Mouse (Mus musculus): ENCODE data around the gene Rnf38. TPM values are rescaled to one million over a fixed set of nuclear protein-coding genes. Genes with fewer than 3 reads are reported as not detected.

Gene Rnf38
- polyA plus RNA-seq, 1 experiment, result 35.4 TPM

- under 1% methylated on average over 95 of the region's 95 CpGs for WGBS
- Histone ChIP-seq H3K4me1 (ENCODE audit: control insufficient read depth, insufficient read depth, low read length) (peaks cover 2% of the 10 kb centered on the region; the same call in 1 of the 2 replicates), H3K4me3 (replicated peaks; ENCODE audit: control insufficient read depth, low read depth, low read length) (peak overlapping the region; percentile 83), H3K27ac (ENCODE audit: control insufficient read depth, insufficient read depth, low read depth, low read length, poor library complexity) (peak overlapping the region; percentile 100)
- TF ChIP-seq POLR2A (IDR thresholded peaks at IDR 0.05; ENCODE audit: borderline replicate concordance, control insufficient read depth, low read depth, low read length) (peak; percentile 73; the same call in 1 of the 2 replicates), CTCF (IDR thresholded peaks at IDR 0.05; ENCODE audit: control insufficient read depth, insufficient read depth, low read length) (no peak)
These were observed 66.0 kb downstream of the Rnf38 start for GRCm38 (mm10) chr4:44167397-44168121.

DNA sequence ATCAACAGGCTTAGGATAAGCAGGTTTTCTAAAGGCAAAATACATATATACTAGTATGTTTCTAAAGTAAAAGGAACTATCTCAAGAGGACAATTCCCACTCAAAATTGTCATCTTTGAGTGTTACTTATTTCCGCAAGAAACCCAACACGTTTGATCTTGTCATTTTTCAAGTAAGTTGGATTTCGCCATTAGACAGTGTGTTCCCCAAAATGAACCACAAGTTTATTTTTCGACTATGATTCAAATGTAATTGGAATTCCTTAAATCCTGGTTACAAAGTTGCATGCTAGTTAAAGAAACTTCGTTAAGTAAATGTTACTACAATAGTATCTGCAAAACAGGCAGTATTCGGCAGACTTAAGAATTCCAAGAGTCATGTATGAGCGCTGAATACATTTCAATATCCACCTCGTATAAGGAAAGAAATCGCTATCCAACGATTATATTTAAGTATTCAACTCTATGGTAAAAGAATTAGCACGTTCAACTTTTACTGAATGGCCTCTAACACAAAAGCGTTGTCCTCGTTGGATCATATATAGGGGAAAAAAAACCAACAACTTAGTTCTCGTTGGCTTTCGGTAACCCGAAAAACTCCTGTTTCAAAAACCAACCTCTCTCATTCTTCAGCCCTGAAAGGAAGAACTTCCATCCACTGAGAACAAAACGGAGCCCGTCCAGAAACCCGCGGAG is 66.7 kb downstream of the Rnf38 start:
- Histone ChIP-seq H3K4me3 (replicated peaks; ENCODE audit: control insufficient read depth, low read depth, low read length) (peak overlapping the region; percentile 83), H3K27ac (ENCODE audit: control insufficient read depth, insufficient read depth, low read depth, low read length, poor library complexity) (peak overlapping the region; percentile 100), H3K4me1 (ENCODE audit: control insufficient read depth, insufficient read depth, low read length) (peaks cover 2% of the 10 kb centered on the region; the same call in 1 of the 2 replicates)
- TF ChIP-seq POLR2A (IDR thresholded peaks at IDR 0.05; ENCODE audit: borderline replicate concordance, control insufficient read depth, low read depth, low read length), result no peak
- TF ChIP-seq CTCF (IDR thresholded peaks at IDR 0.05; ENCODE audit: control insufficient read depth, insufficient read depth, low read length), result no peak
- WGBS, result under 1% methylated on average over 20 of the region's 20 CpGs

DNA sequence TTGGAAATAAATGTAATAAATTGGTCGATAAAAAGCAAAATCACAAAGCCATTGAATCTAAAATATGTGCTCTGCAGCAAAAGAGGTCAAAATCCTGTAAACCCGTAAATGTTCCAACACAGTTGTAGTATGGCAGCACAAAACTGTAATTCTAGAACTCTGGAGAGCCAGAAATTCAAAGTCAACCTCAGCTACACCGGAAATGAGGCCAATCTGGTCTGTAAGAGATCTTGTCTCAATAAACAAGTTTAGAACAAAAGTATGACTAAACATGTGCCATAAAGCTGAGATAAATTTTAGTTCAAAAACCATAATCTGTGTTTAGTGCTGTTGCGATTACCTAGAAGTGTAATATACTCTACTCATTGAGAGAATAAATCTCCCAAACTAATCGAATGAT is 69.0 kb downstream of the Rnf38 start:
- Histone ChIP-seq H3K4me3 (replicated peaks; ENCODE audit: control insufficient read depth, low read depth, low read length) (no peak overlapping the region), H3K4me1 (ENCODE audit: control insufficient read depth, insufficient read depth, low read length) (peaks cover 2% of the 10 kb centered on the region; the same call in 1 of the 2 replicates), H3K27ac (ENCODE audit: control insufficient read depth, insufficient read depth, low read depth, low read length, poor library complexity) (no peak overlapping the region)
- no peak for TF ChIP-seq CTCF (IDR thresholded peaks at IDR 0.05; ENCODE audit: control insufficient read depth, insufficient read depth, low read length)
- no peak for TF ChIP-seq POLR2A (IDR thresholded peaks at IDR 0.05; ENCODE audit: borderline replicate concordance, control insufficient read depth, low read depth, low read length)
- WGBS, result 76% methylated on average over 5 of the region's 5 CpGs

- H3K4me1 ChIP-seq (ENCODE audit: control insufficient read depth, insufficient read depth, low read length), result peaks cover 2% of the 10 kb centered on the region; the same call in 1 of the 2 replicates
- H3K4me3 ChIP-seq (replicated peaks; ENCODE audit: control insufficient read depth, low read depth, low read length), result peak overlapping the region; percentile 9
- WGBS, result 47% methylated on average over 2 of the region's 2 CpGs
- H3K27ac ChIP-seq (ENCODE audit: control insufficient read depth, insufficient read depth, low read depth, low read length, poor library complexity), result no peak overlapping the region
- TF ChIP-seq CTCF (IDR thresholded peaks at IDR 0.05; ENCODE audit: control insufficient read depth, insufficient read depth, low read length), result no peak
- TF ChIP-seq POLR2A (IDR thresholded peaks at IDR 0.05; ENCODE audit: borderline replicate concordance, control insufficient read depth, low read depth, low read length), result no peak
These were observed 70.6 kb downstream of the Rnf38 start for GRCm38 (mm10) chr4:44163034-44163433.

GRCm38 (mm10) chr4:44160990-44161689 is 72.4 kb downstream of the Rnf38 start:
- 66% methylated on average over 13 of the region's 13 CpGs for WGBS
- Histone ChIP-seq H3K4me1 (ENCODE audit: control insufficient read depth, insufficient read depth, low read length) (peaks cover 2% of the 10 kb centered on the region; the same call in 1 of the 2 replicates), H3K27ac (ENCODE audit: control insufficient read depth, insufficient read depth, low read depth, low read length, poor library complexity) (no peak overlapping the region), H3K4me3 (replicated peaks; ENCODE audit: control insufficient read depth, low read depth, low read length) (no peak overlapping the region)
- TF ChIP-seq CTCF (IDR thresholded peaks at IDR 0.05; ENCODE audit: control insufficient read depth, insufficient read depth, low read length) (no peak), POLR2A (IDR thresholded peaks at IDR 0.05; ENCODE audit: borderline replicate concordance, control insufficient read depth, low read depth, low read length) (no peak)

DNA sequence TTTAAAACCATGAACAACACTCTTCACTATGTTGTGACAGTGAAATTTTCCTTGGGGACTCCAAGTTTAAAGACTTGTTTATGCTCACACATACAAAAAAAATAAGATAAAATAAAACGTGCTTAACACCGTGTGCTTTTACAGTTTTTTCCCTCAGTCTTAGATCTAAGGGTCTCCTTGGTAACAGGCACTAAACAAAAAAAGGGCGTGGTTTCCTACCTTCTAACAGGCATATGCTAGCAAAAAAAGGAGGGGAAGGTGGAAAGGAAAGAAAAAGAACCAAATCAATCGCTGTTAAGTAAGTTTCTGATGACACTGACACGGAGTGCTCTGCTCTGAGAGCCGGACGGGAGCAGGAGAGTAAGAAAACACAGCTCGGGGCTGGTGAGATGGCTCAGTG is 73.8 kb downstream of the Rnf38 start:
- WGBS, result 62% methylated on average over 8 of the region's 8 CpGs
- TF ChIP-seq POLR2A (IDR thresholded peaks at IDR 0.05; ENCODE audit: borderline replicate concordance, control insufficient read depth, low read depth, low read length) (no peak), CTCF (IDR thresholded peaks at IDR 0.05; ENCODE audit: control insufficient read depth, insufficient read depth, low read length) (no peak)
- H3K27ac ChIP-seq (ENCODE audit: control insufficient read depth, insufficient read depth, low read depth, low read length, poor library complexity), result no peak overlapping the region
- H3K4me3 ChIP-seq (replicated peaks; ENCODE audit: control insufficient read depth, low read depth, low read length), result no peak overlapping the region
- peaks cover 2% of the 10 kb centered on the region; the same call in 1 of the 2 replicates for H3K4me1 ChIP-seq (ENCODE audit: control insufficient read depth, insufficient read depth, low read length)

- TF ChIP-seq POLR2A (IDR thresholded peaks at IDR 0.05; ENCODE audit: borderline replicate concordance, control insufficient read depth, low read depth, low read length), result no peak
- TF ChIP-seq CTCF (IDR thresholded peaks at IDR 0.05; ENCODE audit: control insufficient read depth, insufficient read depth, low read length), result no peak
- no peak overlapping the region for H3K4me3 ChIP-seq (replicated peaks; ENCODE audit: control insufficient read depth, low read depth, low read length)
- no peaks in the 10 kb centered on the region; the same call in 1 of the 2 replicates for H3K4me1 ChIP-seq (ENCODE audit: control insufficient read depth, insufficient read depth, low read length)
- WGBS, result 42% methylated on average over 6 of the region's 6 CpGs
- H3K27ac ChIP-seq (ENCODE audit: control insufficient read depth, insufficient read depth, low read depth, low read length, poor library complexity), result no peak overlapping the region
These were observed 77.1 kb downstream of the Rnf38 start for GRCm38 (mm10) chr4:44156481-44156880.

DNA sequence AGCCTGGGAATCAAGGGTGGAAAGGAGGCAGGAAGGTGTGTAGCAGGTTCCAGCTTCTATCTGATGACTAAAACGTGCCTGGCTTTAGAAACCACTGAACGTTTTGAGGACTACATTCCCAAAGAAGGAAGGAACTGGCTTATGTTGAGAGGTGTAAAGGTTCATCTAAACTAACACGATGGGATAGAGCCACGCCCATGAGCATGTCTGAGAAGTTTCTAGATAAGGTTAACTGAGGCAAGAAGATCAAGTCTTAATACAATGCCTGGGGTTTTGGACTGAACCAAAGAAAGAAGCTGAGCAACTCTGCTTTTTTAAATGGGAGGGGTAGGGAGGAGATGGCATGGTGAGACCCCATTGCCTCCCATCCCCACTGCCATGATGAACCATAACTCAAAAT is 78.7 kb downstream of the Rnf38 start:
- 49% methylated on average over 4 of the region's 4 CpGs for WGBS
- Histone ChIP-seq H3K27ac (ENCODE audit: control insufficient read depth, insufficient read depth, low read depth, low read length, poor library complexity) (no peak overlapping the region), H3K4me1 (ENCODE audit: control insufficient read depth, insufficient read depth, low read length) (no peaks in the 10 kb centered on the region), H3K4me3 (replicated peaks; ENCODE audit: control insufficient read depth, low read depth, low read length) (no peak overlapping the region)
- TF ChIP-seq POLR2A (IDR thresholded peaks at IDR 0.05; ENCODE audit: borderline replicate concordance, control insufficient read depth, low read depth, low read length) (no peak), CTCF (IDR thresholded peaks at IDR 0.05; ENCODE audit: control insufficient read depth, insufficient read depth, low read length) (no peak)

All from bone marrow, adult 2 months (tissue).